Mouse (Mus musculus) CH12F3 (cell line): ENCODE measurements around the gene Kansl1l.
"Not testable (repeated sequence)": the region's sequence is repeated elsewhere in the genome, so short reads cannot be mapped to it uniquely, and the experiment has no call there.

Experiments used
- in situ Hi-C: fragments of 300-500 bp; cut with MboI; formaldehyde crosslinking; loops from 2 replicates; pipeline ENCODE4 v1.14.3; 2020; ENCODE audit warnings: low sequenced_read_pairs

The Kansl1l gene

DNA sequence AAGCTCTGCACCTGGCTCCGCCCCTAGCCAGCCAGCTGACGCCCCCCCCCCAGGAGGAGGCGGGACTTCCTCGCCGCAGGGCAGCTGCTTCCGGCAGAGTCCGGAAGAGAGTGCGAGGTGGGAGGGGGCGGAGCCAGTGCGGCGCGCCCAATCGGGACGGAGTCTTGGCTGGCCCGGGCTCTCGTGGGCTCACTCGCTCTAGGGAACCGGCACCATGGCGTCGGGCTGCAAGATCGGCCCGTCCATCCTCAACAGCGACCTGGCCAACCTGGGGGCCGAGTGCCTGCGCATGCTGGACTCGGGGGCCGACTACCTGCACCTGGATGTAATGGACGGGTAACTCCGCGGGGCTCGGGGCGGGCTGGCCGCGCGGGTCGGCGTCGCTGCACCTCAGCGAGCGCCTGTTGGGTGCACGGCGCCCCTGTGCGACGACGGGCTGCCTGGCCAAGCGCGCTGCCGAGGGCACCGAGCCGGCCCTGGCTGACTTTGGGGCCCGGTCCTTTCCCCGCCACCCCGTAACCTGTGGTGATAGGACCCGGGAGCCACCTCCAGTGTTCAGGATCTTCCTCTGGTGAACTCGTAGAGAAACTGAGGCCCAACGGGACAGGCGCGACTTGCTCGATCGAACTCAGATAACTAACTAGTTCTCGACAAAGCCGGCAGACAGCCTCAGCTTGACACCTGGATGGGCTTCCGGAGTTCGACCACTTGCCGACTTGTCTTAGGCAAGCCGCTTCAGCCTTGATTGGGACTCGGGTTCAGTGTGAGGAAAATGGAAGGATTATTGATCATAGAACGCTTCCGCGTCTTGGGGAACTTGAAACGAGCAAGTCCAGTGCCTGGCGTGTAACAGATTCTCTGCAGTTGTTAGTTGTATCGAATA lies 116.4 kb downstream of the Kansl1l start, which contains the start of gene Rpe:
TSS of gene Rpe (plus strand) at position 139 of the 883 bp plus-strand sequence.
- in situ Hi-C loops: no loop called here

DNA sequence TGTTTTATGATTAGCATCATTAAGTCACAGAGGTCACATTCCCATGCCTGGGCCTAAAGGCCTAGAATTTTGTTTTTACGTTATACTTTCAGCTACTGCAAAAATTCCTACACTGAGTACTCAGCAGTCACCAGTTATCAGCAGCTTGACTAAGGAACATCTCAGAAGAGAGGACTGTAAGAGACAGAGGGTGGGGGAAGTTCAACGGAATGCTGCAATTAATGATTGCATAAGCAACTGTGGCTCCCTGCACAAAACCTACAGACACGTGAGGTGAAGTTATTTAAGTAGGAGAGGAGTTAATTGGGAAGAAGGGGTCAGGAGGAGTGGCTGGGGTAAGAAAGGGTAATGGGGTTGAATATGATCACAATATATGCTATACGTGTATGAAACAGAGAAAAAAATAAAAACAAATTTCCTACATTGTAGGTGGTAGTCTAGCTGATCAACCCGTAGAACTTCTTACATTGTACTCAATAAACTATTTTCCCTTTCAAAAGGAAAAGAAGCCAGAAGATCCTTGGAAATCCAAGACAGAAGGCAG lies 117.1 kb downstream of the Kansl1l start:
- in situ Hi-C loops: no loop called here

DNA sequence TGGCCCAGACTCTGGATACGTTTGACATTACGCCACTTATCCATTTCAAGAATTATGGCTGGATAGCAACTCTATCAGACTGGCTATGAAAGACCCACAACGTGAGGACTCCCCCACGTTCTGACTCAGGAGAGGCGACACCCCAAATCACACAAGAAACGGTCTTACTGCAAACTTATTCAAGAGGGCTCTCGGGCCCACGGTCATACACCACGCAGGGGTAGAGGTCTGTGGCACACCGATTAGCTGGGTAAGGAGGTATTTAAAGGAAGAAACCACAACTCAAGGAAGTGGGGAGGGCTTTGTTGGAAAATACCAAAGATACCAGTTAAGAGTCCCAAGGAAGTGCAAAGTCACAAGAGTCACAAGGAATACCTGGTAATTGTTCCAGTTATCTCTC lies 117.7 kb downstream of the Kansl1l start:
- in situ Hi-C loops: not testable (repeated sequence)

- in situ Hi-C loops: no loop called here
Measured at GRCm38 (mm10) chr1:66695296-66695695, 122.1 kb downstream of the Kansl1l start.

DNA sequence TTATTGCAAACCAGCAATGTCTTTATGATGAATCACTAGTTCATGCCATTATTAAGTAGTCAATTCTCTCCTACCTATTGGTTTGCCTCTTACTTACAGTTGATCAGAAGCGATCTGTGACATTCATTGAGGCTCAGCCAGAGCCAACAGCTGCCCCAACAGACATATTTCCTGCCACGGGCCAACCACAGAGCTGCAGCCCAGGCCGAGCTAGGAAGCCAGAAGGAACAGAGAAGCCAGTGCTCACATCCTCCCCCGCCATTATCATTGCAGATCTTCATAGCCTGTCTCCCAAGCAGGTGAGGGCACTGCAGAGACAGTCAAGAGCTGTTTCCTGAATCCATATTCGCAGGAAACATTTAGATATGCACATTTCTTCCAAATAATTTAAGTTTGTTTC lies 123.1 kb downstream of the Kansl1l start:
- in situ Hi-C loops: no loop called here

- in situ Hi-C loops: no loop called here
Measured at GRCm38 (mm10) chr1:66692780-66693392, 124.5 kb downstream of the Kansl1l start.

- in situ Hi-C loops: no loop called here
Measured at GRCm38 (mm10) chr1:66692308-66692707, 125.1 kb downstream of the Kansl1l start.

DNA sequence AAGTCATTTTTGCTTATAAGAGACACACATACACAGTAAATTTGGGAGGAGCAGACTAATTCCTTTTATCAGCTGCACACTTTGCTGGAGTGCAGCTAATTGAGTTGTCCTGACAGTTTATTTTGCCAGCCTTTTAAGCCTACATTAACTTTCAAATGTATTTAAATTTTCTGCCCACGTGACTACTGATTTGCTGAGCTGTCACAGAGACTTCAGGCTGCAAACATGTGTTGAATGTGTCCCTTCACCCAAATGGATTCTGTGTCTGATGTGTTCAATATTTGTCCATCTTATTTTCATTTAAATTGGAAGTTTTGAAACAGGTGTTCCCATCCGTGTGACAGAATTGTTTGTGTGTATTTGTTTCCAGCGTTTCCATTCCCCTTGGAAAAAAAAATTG lies 125.6 kb downstream of the Kansl1l start:
- in situ Hi-C loops: no loop called here

DNA sequence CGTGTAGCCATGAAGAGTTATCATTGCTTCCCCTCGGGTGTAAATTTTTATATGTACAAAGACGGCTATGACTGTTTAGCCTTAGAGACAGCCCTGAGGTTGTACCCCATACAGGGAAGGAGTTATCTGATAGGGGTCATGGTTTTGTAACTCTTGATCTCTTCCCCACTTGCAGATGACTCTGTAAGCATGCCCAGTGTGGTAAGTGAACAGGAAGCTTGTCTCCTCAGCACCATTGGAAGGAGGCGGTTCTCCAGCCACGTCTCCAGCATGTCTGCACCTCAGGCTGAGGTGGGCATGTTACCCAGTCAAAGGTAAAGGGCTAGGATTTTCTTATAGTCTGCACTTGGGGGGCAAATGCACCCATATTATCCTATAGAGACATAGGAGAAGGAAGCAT lies 134.4 kb downstream of the Kansl1l start:
- in situ Hi-C loops: no loop called here

DNA sequence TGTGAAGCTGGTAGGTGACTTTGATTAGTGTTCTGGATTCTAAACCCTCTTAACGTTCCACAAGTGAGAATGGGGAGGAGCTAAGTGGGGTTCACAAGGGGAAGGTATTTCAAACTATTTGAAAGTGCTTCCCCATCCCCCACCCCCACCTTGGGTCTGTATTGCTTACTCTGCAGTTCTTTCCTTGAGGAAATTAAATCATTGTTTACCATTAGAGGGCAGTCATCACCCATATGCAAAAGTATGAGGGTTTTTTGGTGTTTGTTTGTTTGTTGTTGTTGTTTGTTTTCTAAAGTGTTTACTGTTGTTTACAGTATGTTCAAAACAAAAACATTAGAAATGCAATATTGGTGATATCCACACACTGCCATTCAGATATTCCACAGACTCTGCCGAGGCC lies 138.7 kb downstream of the Kansl1l start:
- in situ Hi-C loops: no loop called here

GRCm38 (mm10) chr1:66677928-66678327 lies 139.4 kb downstream of the Kansl1l start:
- in situ Hi-C loops: no loop called here

GRCm38 (mm10) chr1:66672812-66673211 lies 144.6 kb downstream of the Kansl1l start:
- in situ Hi-C loops: loop anchor here (25.0 kb wide), 1 partner anchor 561 kb away; no protein-coding TSS in a partner anchor

GRCm38 (mm10) chr1:66671475-66671874 lies 145.9 kb downstream of the Kansl1l start:
- in situ Hi-C loops: loop anchor here (25.0 kb wide), 1 partner anchor 559 kb away; no protein-coding TSS in a partner anchor
